Mouse (Mus musculus) fibroblast of lung, adult 2 months (primary cell): ENCODE data around the gene Pask.
"Not testable (repeated sequence)": the region's sequence is repeated elsewhere in the genome, so short reads cannot be mapped to it uniquely, and the experiment has no call there.

Source experiments
- DNase-seq: peaks from one replicate; pipeline ENCODE4 v3.0.0-alpha.2; 2011; ENCODE audit warnings: low read depth

The Pask gene

DNA sequence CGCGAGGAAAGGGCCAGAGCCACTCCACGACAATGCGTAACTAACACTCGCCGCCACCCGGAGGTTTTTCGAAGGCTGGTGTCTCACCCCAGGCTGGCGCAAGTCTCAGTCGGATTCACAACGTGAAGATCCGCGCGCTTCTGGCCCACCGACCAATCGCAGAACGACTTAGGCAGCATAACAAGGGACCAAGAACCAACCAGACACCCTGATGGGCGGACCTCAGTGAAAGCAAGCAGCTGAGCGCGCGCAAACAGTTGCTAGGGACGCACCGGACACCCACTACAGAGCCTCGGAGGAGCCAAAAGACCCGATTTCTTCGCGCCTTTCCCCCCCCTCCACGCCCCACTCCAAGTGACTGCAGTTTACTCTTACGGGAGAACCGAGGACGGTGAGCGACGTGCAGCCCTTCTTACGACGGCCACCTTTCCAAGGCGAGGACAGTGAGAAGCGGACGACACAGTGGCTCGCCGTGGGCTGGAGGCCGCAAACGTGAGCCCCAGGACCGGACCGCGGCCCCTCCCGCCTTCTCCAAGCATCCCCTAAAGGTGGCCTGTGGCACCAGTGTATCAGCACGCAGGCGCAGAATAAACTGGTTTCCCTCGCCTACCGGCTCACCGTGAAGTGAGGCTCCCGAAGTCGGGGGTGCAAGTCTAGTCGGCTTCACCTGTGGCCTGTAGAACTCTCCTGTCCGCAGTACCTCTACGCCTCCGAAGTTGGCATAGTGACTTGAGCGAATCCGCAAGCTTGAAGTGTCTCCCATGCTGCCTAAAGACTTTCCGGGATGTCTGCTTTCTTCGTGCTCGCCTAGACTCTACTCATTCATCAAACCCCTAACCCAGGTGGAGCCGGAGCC, at the start of gene Pask, which contains the start of gene Ppp1r7:
Gene Pask, minus strand, starts transcription at position 835 of the 856 bp plus-strand sequence.
Gene Ppp1r7, plus strand, starts transcription at position 207 of the 856 bp plus-strand sequence.
- DNase-seq, result peak; percentile 88

DNA sequence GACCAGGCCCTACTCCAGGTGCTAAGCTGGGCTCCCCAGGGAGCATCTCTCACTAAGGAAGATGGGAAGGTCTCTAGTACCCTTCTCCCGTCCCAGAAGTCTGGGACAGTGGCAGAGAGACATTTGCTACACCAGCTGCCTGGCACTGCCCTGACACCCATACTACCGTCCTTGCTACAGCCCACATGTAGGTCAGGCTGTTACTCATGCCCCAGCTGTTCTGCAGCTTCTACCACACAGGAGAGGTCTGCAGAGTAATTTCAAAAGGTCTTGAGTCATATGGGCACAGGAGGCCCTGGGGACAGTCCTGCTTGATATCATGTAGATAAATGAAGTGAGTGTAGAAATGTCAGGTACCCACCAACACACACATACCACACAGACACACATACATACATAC, 45.6 kb upstream of the Pask start:
- no peak for DNase-seq

DNA sequence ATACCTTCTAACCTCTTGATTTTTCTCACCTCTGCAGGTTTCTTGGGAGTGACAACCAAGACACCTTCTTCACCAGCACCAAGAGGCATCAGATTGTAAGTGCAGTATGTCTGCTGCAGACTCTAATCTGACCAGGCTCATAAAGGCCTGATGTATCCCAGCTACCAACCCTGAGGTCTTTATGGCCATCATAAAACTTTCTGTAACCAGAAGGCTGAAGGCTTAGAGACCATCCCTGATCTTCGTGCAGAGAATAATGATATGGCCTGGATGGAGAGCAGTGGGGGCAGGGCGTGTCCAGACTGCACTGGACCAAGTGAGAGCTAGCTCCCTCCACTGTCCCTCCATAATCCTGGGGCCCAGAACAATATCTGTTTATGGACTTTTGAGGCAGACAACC, 43.9 kb upstream of the Pask start:
- DNase-seq, result no peak

DNA sequence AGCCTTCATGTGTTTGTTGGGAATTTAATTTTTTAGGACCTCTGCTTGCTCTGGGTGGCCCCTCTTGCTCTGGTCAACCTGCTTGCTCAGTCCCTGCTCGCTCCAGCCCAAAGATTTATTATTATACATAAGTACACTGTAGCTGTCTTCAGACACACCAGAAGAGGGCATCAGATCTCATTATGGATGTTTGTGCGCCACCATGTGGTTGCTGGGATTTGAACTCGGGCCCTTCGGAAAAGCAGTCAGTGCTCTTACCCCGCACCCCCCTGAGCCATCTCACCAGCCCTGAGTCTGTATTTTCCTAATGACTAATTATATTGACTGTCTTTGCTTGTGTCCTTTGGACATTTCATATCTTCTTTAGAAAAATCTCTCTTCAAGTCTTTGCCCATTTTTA, 35.8 kb upstream of the Pask start:
- DNase-seq, result no peak

DNA sequence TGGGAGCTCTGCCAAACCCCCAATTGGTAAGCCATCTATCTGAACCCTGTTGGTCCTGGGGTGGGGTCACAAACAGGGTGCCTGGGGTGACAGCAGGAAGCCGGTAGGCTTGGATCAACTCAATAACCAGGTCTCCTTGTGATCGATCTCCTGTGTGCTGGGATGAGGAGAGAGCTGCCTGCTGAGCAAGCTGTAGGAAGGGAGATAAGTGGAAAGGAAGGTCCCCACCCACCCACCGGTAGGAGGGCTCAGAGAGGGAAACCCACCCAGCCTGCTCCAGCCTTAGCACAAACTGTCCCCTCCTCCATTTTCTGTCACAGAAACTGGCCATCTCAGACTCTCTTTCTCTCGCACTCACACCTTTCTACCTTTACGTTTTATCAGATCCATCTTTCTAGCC, 34.0 kb upstream of the Pask start:
- DNase-seq, result no peak

DNA sequence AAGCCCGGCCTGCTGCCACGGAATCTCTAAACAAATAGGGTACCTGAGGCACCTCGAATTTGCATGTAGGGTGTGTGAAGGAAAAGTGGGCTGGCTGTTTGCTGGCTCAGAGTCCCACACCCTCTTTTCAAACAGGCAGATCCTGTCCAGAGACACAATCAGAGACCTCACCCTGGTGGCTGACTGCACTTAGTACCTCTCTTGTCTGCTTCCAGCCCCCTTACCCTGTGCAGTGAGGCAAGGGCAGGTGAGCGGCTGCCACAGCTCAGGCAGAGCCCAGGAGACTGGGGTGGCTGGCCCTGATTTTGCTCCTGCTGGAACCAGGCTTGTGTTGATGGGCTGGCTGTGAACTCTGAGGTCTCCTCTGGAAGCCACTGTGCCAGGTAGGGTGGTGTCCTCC, 30.4 kb upstream of the Pask start, which contains the start of gene Ano7:
Gene Ano7, plus strand, starts transcription at position 266 of the 400 bp plus-strand sequence.
- DNase-seq, result no peak

DNA sequence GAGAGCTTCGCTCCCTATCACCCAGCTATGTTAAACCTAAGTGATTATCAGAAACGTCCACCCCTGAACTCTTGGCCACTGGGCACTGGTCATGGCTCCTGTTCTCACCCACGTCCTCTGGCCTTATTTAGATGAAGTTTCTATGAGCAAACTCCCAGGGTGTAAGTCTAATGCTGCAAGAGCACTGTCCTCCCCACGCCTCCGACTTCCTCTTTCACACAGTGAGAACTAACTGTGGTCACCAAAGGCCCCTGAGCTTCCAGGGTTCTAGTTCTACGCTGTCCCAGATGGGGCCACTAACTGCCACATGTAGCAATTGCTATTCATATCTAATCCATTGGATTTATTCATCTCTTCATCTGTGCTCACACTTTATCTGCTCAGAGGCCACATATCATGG, 22.4 kb upstream of the Pask start:
- no peak for DNase-seq

DNA sequence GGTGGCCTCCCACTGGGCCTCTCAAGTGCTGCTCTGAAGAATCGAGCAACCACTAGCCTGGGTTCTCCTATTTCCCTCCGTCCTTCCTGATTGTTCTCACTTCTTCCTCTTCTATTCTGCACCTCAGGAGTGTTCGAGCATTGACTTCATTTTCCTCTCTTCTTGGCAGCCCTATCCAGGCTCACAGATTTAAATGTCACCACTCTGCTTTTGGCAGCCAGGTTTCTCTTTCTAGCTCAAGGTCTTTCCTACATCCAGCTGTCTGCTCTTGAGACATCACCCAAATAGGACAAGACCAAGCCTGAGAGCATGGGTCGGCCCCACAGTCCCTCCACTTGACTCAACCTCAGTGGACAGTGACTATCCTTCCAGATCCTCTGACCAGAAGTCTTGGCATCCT, 19.4 kb upstream of the Pask start:
- DNase-seq, result no peak

DNA sequence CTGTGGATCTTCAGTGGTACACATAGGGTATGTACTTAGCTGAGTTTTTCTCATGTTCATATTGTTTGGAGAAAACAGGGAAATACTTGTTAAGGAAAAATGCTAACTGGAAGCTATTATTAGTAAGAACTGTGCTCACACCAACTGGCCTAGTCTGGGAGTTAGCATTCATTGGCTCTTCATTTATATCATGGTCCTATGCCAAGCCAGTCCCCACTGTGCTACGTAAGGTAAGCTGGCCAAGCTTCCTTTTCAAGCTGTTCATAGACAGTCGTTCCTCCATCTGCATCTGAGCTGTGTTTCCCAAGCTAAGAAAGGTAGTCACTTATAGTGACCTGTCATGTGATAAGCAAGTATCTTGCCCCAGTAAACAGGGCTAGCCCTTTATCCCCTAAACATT, 9.4 kb upstream of the Pask start:
- no peak for DNase-seq

DNA sequence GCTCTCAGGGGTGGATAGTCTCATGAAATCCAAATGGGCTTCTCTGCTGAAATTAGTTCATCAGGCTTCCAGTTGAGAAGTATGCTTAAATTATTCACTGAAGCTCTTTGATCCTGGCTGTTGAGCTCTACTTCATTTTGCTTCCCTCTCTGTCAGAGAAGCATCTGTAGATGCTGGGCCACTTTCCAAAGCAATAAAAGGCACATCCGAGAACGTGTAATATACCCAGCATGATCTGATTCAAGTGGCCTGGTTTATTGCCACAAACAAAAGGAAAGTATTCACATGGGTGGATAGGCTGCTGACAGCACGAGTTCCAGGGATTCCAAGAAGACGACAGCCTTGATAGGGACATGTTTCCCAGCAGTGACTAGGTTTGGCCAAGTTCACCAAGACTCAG, 6.4 kb upstream of the Pask start:
- DNase-seq, result no peak

DNA sequence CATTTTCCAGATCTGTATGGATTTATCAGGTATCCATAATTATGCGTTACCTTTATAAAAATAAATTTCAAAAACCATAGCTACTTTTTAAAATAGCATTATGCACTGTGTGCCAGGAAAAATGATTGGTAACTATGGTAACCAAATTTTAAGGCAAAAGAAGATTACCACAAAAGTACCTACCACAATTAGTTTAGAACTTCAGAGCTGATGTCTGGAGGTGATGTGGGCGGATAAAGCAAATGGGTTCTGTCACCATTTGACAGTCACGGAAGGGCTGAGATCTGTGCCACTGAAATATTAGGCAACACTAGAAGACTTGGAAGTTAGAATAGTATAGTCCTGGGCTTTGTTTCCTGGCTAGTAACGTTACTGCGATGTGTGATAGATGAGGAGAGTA, 3.9 kb upstream of the Pask start:
- DNase-seq, result no peak

DNA sequence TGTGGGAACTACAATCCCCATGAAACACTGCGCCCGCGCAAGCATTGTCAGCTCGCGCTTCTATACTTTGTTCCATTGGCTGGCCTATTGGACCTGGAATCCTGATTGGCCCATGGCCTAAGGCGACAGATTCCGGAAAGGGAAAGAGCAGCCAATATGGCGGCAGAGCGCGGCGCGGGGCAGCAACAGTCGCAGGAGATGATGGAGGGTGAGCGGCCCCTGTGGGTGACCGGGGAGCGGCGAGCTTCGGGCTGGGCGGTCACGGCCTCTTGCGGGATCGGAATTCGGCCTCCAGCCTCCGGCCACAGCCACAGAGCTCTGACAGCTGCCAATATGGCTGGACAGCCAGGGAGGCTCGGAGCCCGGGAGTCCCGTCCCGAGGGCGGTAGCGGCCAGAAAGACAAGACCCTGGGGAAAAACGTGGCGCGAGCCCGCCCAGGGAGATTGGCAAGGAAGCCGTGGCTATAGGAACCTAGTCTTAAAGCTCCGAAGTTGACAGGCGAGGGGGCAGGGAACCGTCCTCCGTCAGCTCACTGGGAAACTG, 294 bp upstream of the Pask start:
- DNase-seq, result peak; percentile 91

DNA sequence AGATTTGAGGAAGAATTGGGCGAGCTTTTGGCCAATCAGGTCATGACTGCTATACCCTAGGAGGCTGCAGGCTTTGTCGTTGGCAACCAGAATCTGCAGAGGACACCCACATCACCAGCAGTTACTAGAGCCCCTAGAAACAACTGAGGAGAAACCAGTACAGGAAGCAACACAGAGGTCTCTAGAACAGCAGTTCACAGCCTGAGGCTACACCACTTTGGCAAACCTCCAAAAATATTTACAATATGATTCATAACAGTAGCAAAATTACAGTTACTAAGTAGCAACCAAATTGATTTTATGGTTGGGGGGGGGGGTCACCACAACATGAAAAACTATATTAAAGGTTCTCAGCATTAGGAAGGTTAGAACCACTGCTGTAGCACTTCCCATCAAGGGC, 8.7 kb downstream of the Pask start:
- no peak for DNase-seq

DNA sequence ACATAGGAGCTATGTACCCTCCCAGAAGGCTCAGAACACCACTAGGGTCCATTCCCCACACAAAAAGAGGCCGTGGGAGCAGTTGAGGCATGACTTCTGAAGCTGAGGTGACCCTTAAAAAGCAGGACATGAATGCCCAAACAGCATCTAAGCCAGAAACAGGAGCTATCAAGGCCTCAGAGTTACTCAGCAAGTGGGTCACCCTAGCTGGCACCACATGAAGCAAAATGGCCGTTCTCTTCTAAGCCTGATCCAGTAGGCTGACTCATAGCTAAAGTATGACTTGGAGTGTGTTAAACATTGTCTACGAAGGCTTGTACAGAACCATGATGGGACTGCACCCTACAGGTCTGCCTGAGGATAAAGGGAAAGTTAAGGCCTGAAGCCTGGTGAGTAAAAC, 16.8 kb downstream of the Pask start:
- DNase-seq, result no peak

DNA sequence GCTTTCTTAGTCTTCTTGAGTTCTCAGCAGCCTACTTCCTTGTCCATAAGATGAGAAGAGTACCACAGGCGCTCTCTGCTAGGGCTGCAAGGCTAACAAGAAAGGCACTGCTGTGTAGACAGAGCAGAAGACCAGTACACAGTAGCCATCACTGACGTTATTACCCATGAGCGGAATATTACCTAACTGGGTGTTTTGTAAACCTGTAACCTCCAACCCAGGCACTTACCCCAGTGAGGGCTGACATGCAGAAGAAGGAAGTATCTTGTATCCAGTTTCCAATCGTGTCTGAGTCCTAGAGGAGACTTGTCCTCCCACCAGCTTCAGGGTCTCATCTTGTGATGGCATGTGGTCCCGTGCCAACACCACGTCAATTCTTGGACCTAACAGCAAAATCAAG, 19.3 kb downstream of the Pask start:
- no peak for DNase-seq

DNA sequence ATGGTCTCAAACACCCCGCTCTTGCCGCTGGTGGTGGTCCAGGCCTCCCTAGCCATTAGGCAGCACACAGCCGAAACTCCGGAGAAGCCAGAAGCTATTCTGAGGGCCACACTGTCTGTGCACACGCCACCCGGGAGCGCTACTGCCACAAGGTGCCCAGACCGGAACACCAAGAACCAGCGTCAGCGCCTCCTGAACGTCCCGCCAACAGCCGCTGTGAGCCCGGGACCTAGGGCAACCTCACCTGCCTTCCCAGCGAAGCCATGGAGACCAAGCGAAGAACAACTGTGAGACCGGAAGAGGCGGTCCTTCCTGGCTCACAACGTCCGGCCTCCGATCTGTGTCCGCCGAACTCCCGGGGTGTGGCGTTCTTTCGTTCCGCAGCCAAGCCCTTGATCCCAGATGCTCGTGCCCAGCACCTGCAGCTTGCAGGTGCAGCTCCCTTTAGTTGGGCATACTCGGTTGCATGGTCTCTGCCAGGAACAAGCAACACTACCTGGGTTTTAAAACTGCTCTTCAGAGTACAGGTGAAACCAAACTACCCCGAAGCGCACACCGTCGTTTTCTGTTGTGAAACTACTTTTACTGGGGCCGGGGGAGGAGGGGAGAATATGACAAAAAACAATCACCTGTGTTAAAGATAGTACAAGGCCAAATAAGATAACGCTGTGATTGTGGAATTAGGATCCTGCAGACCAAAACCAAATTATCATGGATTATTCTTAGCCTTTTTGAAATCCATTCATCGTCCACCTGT, 37.5 kb downstream of the Pask start, which contains the start of gene Mterf4:
Gene Mterf4, minus strand, starts transcription at position 335 of the 757 bp plus-strand sequence.
- DNase-seq, result peak; percentile 40

DNA sequence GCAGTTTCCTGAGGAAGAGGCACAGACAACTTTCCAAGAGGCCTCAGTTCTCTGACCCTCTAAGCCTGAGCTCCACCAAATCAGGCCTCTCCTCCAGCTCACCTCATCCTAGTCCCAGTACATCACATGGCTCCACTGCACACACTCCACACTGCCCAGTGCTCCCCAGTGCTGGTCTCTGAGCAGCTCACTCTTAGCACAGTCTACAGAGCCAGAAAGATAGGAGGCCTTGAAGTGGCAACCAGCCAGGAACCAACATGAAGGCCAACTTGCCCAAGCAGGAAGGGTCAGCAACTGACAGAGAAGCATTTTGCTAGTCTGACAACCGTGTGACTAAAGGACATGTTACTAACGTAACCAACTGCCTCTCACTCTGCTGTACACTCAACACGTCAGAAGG, 42.7 kb downstream of the Pask start:
- DNase-seq, result no peak

DNA sequence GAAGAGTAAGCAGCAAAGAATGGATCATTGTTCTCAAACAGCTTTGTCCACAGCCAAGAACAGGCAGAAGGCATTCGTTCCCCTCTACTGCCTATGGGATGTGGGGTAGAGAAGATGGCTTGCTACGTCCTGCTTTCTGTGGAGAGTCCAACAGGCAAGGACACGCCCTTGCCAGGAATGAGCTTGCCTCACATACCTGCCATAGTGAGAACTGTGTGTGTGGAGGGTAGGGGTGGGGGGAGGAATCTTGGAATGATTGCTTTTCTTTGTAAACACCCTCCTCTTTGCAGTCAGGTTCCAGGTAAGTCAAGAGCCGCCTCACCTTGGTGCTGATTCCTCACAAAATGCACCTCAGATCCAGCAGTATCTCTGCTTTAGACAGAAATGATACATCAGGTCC, 43.5 kb downstream of the Pask start:
- no peak for DNase-seq

DNA sequence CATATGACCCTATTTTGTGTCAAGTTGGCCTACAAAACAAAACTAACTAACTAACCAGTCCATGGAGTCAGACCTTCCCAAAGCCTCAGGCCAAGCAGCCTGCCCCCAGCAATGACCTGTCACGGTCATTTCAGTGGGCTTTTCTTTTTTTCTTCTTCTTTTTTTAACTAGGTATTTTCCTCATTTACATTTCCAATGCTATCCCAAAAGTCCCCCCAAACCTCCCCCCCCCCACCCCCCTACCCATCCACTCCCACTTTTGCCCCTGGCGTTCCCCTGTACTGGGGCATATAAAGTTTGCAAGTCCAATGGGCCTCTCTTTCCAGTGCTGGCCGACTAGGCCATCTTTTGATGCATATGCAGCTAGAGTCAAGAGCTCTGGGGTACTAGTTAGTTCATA, 48.8 kb downstream of the Pask start:
- not testable (repeated sequence) for DNase-seq

DNA sequence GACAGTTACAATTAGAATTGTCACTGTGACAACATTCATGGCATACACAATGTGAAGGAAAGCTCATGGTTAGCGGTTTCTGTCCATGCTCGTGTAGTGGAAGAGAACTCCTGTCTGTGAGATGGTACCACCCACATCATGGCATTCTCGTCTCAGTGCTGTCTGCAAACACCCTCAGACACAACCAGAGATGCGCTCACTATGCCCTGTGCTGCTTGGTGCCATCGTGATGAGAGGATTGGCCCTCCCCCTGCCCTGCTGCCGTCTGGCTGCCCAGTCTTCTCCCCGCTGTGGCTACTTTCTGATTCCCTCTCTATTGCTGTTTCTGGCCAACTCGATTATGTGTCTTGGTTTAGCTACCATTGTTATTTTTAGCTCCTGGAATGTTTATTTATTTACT, 51.3 kb downstream of the Pask start:
- DNase-seq, result no peak

DNA sequence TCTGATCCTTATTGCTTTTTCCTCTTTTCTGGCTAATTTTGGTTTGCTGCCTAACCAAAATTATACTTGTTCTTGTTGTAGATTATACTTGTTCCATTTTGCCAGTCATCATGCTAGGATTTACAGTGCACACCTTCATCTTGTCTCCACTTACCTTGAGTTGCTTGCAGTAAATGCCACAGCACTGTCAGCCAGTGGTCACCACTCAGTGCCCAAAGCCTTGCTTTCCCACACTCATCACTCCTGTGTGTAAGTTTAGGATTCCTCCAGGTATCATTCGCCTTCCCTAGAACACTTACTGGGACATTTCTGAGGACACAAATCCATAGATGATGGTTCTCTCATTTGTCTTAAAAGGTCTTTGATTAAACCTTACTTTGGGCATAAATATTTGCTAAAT, 51.7 kb downstream of the Pask start:
- no peak for DNase-seq

DNA sequence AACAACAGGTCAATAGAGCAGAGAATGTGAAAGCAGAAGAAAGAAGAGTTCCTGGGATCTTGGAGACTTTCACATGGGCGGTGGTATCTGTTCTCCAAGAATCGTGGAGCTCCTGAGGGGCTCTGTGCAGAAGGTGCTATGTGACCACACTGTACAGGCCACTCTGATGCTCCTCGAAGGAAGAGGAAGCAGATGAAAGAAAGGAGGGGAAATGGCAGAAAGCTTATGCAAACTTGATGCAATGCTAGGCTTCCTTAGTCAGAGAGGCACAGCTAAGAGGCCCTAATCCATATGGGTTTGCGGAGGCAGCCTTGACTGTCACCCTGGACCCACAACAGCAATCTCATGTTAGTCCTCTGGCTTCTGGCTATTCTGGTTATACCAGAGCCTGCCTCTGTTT, 52.3 kb downstream of the Pask start:
- DNase-seq, result no peak

DNA sequence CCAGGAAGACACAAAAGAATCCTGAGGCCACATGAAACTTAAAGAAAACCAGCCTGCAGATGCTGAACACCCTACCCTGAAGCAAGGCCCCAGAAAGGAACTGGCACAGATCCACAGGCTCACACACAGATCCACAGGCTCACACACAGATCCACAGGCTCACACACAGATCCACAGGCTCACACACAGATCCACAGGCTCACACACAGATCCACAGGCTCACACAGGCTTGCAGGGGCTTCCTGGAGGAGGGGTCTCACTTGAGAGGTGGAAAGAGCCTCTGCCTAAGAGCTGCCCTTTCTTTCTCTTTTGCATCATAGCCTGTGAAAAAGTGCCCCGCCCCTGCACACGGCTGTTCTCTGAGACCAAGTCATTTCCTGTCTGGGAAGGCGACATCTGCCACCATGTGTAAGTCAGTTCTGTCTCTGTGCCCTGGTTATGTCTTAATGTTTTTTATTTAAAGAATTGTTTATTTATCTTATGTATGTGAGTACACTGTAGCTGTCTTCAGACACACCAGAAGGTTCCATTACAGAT, 53.5 kb downstream of the Pask start:
- no peak for DNase-seq
